Mouse (Mus musculus) ES-Bruce4 (cell line): ENCODE measurements around the gene Frmd4a. TPM values are rescaled to one million over a fixed set of nuclear protein-coding genes. Genes with fewer than 3 reads are reported as not detected.

Experiments used
- H3K27ac ChIP-seq: 2 replicates; pipeline ENCODE4 v1.5.1; 2012; ENCODE audit warnings: low read length, inconsistent platforms; ENCODE audit not compliant: insufficient read depth
- H3K27me3 ChIP-seq: 2 replicates; pipeline ENCODE4 v1.6.1; 2012; ENCODE audit warnings: mild to moderate bottlenecking, low read length, inconsistent platforms; ENCODE audit not compliant: control insufficient read depth, poor library complexity, insufficient read depth, severe bottlenecking
- H3K36me3 ChIP-seq: 2 replicates; pipeline ENCODE4 v1.6.1; 2012; ENCODE audit warnings: inconsistent platforms, mild to moderate bottlenecking, low read length, moderate library complexity; ENCODE audit not compliant: control insufficient read depth, poor library complexity, insufficient read depth, severe bottlenecking
- H3K4me1 ChIP-seq: one replicate; pipeline ENCODE4 v1.8.1; 2011; ENCODE audit warnings: low read length; ENCODE audit not compliant: control insufficient read depth, insufficient read depth
- H3K4me3 ChIP-seq: 2 replicates; pipeline ENCODE4 v1.5.1; 2011; ENCODE audit warnings: low read depth, mild to moderate bottlenecking, low read length
- H3K9ac ChIP-seq: 2 replicates; pipeline ENCODE4 v1.6.1; 2012; ENCODE audit warnings: low read depth, mild to moderate bottlenecking, inconsistent platforms; ENCODE audit not compliant: poor library complexity, severe bottlenecking
- H3K9me3 ChIP-seq: replicated peaks from 2 replicates; pipeline ENCODE4 v1.6.1; 2012; ENCODE audit warnings: mild to moderate bottlenecking, low read length, inconsistent platforms; ENCODE audit not compliant: control insufficient read depth, poor library complexity, insufficient read depth, severe bottlenecking
- CTCF ChIP-seq: IDR thresholded peaks from one replicate; pipeline ENCODE4 v1.8.1; 2011; ENCODE audit warnings: low read depth, low read length
- EP300 ChIP-seq: IDR thresholded peaks from 2 replicates; pipeline ENCODE4 v1.6.1; 2011; ENCODE audit warnings: low read depth, low read length; ENCODE audit not compliant: insufficient read depth
- POLR2A ChIP-seq: IDR thresholded peaks from one replicate; pipeline ENCODE4 v1.8.1; 2011; ENCODE audit warnings: low read length; ENCODE audit not compliant: insufficient read depth
- polyA plus RNA-seq: library from polyadenylated mRNA; stranded (reverse); fragments of >200 nt; gene quantifications from 2 replicates; pipeline ENCODE4 v1.2.4, GENCODE M21; 2011; ENCODE audit warnings: low read depth; ENCODE audit not compliant: missing spikeins, insufficient read depth, insufficient read length

Gene Frmd4a
- polyA plus RNA-seq, 1 experiment = 5.6 TPM

DNA sequence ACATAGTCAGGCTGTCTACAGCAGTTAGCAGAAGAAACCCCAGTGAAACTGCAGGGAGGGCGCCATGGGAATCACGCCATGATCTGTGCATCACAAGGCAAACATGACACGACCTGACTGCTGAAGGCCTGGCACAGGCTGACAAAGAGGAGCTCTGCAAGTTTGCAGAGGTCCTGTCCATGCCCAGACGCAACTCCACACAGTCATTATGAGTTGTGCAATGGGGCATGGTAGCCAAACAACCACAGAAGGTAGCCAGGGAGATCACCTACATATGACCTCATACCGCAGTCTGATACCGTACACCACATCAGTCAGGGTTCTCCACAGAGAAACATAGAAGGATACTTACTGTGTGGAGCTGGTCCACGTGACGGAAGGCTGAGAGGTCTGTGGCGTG, 489.1 kb downstream of the Frmd4a start:
- Histone ChIP-seq H3K4me1 (no peaks in the 10 kb centered on the region), H3K4me3 (no peak overlapping the region), H3K27me3 (no peaks in the 10 kb centered on the region), H3K36me3 (no peaks in the 10 kb centered on the region), H3K9me3 (no peaks in the 10 kb centered on the region), H3K9ac (no peak overlapping the region), H3K27ac (no peak overlapping the region)
- TF ChIP-seq CTCF = no peak
- no peak for TF ChIP-seq EP300
- TF ChIP-seq POLR2A = no peak

DNA sequence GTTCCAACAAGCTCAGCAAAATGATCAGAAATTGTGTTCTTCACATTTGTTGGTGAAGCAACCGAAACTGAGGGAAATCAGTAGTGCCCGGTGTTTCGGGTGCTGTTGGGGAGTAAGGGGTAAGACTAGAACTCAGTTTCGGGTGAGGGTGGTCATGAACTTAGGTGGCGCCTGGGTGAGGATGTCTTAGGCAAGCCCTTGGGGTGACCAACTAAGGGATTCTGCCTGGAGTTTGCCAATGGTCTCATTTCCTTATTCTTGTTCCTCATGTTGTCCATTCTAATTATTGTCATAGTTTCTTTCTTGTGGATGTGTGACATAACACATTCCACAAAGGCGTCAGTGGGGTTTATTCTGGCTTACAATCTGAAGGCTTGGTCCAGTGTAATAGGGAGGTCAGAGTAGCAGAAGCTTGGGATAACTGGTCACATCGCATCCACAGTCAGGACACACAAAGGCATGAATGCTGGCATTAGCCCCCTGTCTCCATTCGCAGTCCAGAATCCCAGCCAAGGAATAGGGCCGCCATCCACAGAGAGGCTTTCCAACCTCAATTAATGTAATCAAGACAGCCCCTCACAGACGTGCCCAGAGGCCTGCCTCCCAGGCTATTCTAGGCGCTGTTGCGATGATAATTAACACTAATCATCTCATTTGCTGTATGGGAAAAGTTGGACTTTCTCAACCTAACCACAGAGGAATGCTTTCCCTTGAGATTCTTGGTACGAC, 490.5 kb downstream of the Frmd4a start:
- no peak overlapping the region for H3K4me3 ChIP-seq
- no peak overlapping the region for H3K9ac ChIP-seq
- no peak overlapping the region for H3K27ac ChIP-seq
- no peaks in the 10 kb centered on the region for H3K27me3 ChIP-seq
- no peaks in the 10 kb centered on the region for H3K4me1 ChIP-seq
- H3K9me3 ChIP-seq = no peaks in the 10 kb centered on the region
- H3K36me3 ChIP-seq = no peaks in the 10 kb centered on the region
- TF ChIP-seq CTCF = no peak

- no peak for TF ChIP-seq EP300
- no peak for TF ChIP-seq POLR2A
- TF ChIP-seq CTCF = no peak
- no peak overlapping the region for H3K9ac ChIP-seq
- no peak overlapping the region for H3K27ac ChIP-seq
- H3K9me3 ChIP-seq = no peaks in the 10 kb centered on the region
- H3K4me1 ChIP-seq = no peaks in the 10 kb centered on the region
- no peaks in the 10 kb centered on the region for H3K36me3 ChIP-seq
- H3K4me3 ChIP-seq = no peak overlapping the region
- no peaks in the 10 kb centered on the region for H3K27me3 ChIP-seq
Measured at GRCm38 (mm10) chr2:4508959-4509615, 491.6 kb downstream of the Frmd4a start.

DNA sequence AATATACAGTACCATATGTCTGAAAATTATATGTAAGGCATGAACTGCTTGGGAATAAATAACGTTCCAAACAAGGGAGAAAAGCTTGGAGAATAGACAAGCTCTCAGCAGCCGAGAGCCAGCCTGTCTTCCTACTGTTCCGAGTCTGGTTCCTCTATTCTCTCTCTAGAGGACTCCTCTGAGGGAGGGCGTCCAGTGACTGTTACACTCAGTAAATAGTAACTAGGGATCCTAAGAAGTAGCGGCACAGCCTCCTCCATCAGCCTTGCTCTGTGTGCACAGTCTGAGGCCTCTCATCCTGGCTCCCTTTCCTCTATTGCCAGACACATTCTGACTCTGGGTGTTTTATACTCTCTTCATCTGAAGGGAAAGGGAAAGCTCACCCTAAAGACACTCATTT, 492.2 kb downstream of the Frmd4a start:
- no peak overlapping the region for H3K9ac ChIP-seq
- H3K36me3 ChIP-seq = no peaks in the 10 kb centered on the region
- H3K27ac ChIP-seq = no peak overlapping the region
- H3K9me3 ChIP-seq = no peaks in the 10 kb centered on the region
- no peaks in the 10 kb centered on the region for H3K27me3 ChIP-seq
- no peaks in the 10 kb centered on the region for H3K4me1 ChIP-seq
- no peak for TF ChIP-seq CTCF
- TF ChIP-seq POLR2A = no peak
- TF ChIP-seq EP300 = no peak
- no peak overlapping the region for H3K4me3 ChIP-seq

GRCm38 (mm10) chr2:4510208-4511079, 492.9 kb downstream of the Frmd4a start:
- no peak for TF ChIP-seq CTCF
- no peak for TF ChIP-seq POLR2A
- no peak for TF ChIP-seq EP300
- Histone ChIP-seq H3K4me1 (no peaks in the 10 kb centered on the region), H3K9me3 (no peaks in the 10 kb centered on the region), H3K27me3 (no peaks in the 10 kb centered on the region), H3K4me3 (no peak overlapping the region), H3K27ac (no peak overlapping the region), H3K9ac (no peak overlapping the region), H3K36me3 (no peaks in the 10 kb centered on the region)

- Histone ChIP-seq H3K27ac (no peak overlapping the region), H3K36me3 (no peaks in the 10 kb centered on the region)
- TF ChIP-seq EP300 (no peak), CTCF (no peak), POLR2A (no peak)
Measured at GRCm38 (mm10) chr2:4511080-4511386, 493.5 kb downstream of the Frmd4a start.

More at GRCm38 (mm10) chr2:4511080-4511386, 493.5 kb downstream of the Frmd4a start:
- H3K4me3 ChIP-seq = no peak overlapping the region
- H3K9ac ChIP-seq = no peak overlapping the region
- no peaks in the 10 kb centered on the region for H3K4me1 ChIP-seq
- no peaks in the 10 kb centered on the region for H3K27me3 ChIP-seq
- no peaks in the 10 kb centered on the region for H3K9me3 ChIP-seq
